Mouse (Mus musculus): Measurements from ENCODE around the gene Zfp941. TPM values are rescaled to one million over a fixed set of nuclear protein-coding genes. Genes with fewer than 3 reads are reported as not detected.

Zfp941 gene
- polyA plus RNA-seq, 1 experiment from 2014 or later = 0.24 TPM

- Histone ChIP-seq H3K4me2 (no peak within 1 kb of the TSS), H3K9ac (no peak within 1 kb of the TSS), H3K9me3 (replicated peaks) (no peaks in the 10 kb centered on the region), H3K27ac (no peak within 1 kb of the TSS), H3K36me3 (no peaks in the 10 kb centered on the region), H3K4me1 (replicated peaks) (no peaks in the 10 kb centered on the region), H3K27me3 (no peaks in the 10 kb centered on the region), H3K4me3 (replicated peaks) (no peak within 1 kb of the TSS)
- no peak for ATAC-seq (ENCODE audit: low read depth)
- DNase-seq = no peak
- WGBS (ENCODE audit: insufficient replicate concordance) = 69% methylated on average over 7 of the region's 7 CpGs
Measured at GRCm38 (mm10) chr7:140763447-140764020, 58.4 kb downstream of the Zfp941 start, which contains the start of gene Cyp2e1. Cyp2e1 (plus strand) TSS chr7:140763739.

- H3K9ac ChIP-seq = no peak overlapping the region
- H3K4me1 ChIP-seq (replicated peaks) = no peaks in the 10 kb centered on the region; the same call in 1 of the 2 replicates
- H3K4me3 ChIP-seq (replicated peaks) = no peak overlapping the region
- H3K9me3 ChIP-seq (replicated peaks) = no peaks in the 10 kb centered on the region
- no peak overlapping the region for H3K4me2 ChIP-seq
- H3K27me3 ChIP-seq = no peaks in the 10 kb centered on the region
- no peaks in the 10 kb centered on the region for H3K36me3 ChIP-seq
- no peak for ATAC-seq (ENCODE audit: low read depth)
- no peak overlapping the region for H3K27ac ChIP-seq
- no peak for DNase-seq
Measured at GRCm38 (mm10) chr7:140760647-140761046, 61.3 kb downstream of the Zfp941 start.

Other genes starting within 250 kb of the Zfp941 start
- gene Olfr46, start 220.9 kb downstream of the Zfp941 start, polyA plus RNA-seq (2015; fragmentation: Nextera tagmentation; extraction: Ambion mirVana) = not detected in 2 replicates
- not detected in 2 replicates for gene Olfr61, start 193.2 kb downstream of the Zfp941 start, polyA plus RNA-seq (2015; fragmentation: Nextera tagmentation; extraction: Ambion mirVana)
- not detected in 2 replicates for gene Olfr53, start 175.7 kb downstream of the Zfp941 start, polyA plus RNA-seq (2015; fragmentation: Nextera tagmentation; extraction: Ambion mirVana)
- not detected in 2 replicates for gene Olfr539, start 162.2 kb downstream of the Zfp941 start, polyA plus RNA-seq (2015; fragmentation: Nextera tagmentation; extraction: Ambion mirVana)
- gene Olfr45, start 140.2 kb downstream of the Zfp941 start, polyA plus RNA-seq (2015; fragmentation: Nextera tagmentation; extraction: Ambion mirVana) = not detected in 2 replicates
- not detected in 2 replicates for gene Olfr541, start 124.9 kb downstream of the Zfp941 start, polyA plus RNA-seq (2015; fragmentation: Nextera tagmentation; extraction: Ambion mirVana)
- gene Cyp2e1, start 58.4 kb downstream of the Zfp941 start, polyA plus RNA-seq (2015; fragmentation: Nextera tagmentation; extraction: Ambion mirVana) = 0.10 TPM in 1 of 2 replicates, not detected in the other
- 0.17 and 0.20 TPM in 2 replicates for gene Syce1, start 34.3 kb downstream of the Zfp941 start, polyA plus RNA-seq (2015; fragmentation: Nextera tagmentation; extraction: Ambion mirVana)
- gene Urah, start 12.8 kb upstream of the Zfp941 start, polyA plus RNA-seq (2015; fragmentation: Nextera tagmentation; extraction: Ambion mirVana) = 9.7 and 10.9 TPM in 2 replicates
- not detected in 2 replicates for gene Scgb1c1, start 23.4 kb upstream of the Zfp941 start, polyA plus RNA-seq (2015; fragmentation: Nextera tagmentation; extraction: Ambion mirVana)
- not detected in 2 replicates for gene Odf3, start 25.6 kb upstream of the Zfp941 start, polyA plus RNA-seq (2015; fragmentation: Nextera tagmentation; extraction: Ambion mirVana)
- not detected in 2 replicates for gene Gm45785, start 34.2 kb upstream of the Zfp941 start, polyA plus RNA-seq (2015; fragmentation: Nextera tagmentation; extraction: Ambion mirVana)
- gene Ric8a, start 34.8 kb upstream of the Zfp941 start, polyA plus RNA-seq (2015; fragmentation: Nextera tagmentation; extraction: Ambion mirVana) = 25.0 and 25.1 TPM in 2 replicates
- 17.1 and 20.1 TPM in 2 replicates for gene Bet1l, start 35.4 kb upstream of the Zfp941 start, polyA plus RNA-seq (2015; fragmentation: Nextera tagmentation; extraction: Ambion mirVana)
- gene Psmd13, start 59.8 kb upstream of the Zfp941 start, polyA plus RNA-seq (2015; fragmentation: Nextera tagmentation; extraction: Ambion mirVana) = 187 and 202 TPM in 2 replicates
- 16.6 and 16.8 TPM in 2 replicates for gene Sirt3, start 60.1 kb upstream of the Zfp941 start, polyA plus RNA-seq (2015; fragmentation: Nextera tagmentation; extraction: Ambion mirVana)
- gene Cox8b, start 78.3 kb upstream of the Zfp941 start, polyA plus RNA-seq (2015; fragmentation: Nextera tagmentation; extraction: Ambion mirVana) = 0.33 and 1.3 TPM in 2 replicates
- gene Nlrp6, start 98.7 kb upstream of the Zfp941 start, polyA plus RNA-seq (2015; fragmentation: Nextera tagmentation; extraction: Ambion mirVana) = 1.6 and 2.4 TPM in 2 replicates
- gene Pgghg, start 119.2 kb upstream of the Zfp941 start, polyA plus RNA-seq (2015; fragmentation: Nextera tagmentation; extraction: Ambion mirVana) = 5.0 and 5.9 TPM in 2 replicates
- 0.35 and 0.61 TPM in 2 replicates for gene Ifitm5, start 128.1 kb upstream of the Zfp941 start, polyA plus RNA-seq (2015; fragmentation: Nextera tagmentation; extraction: Ambion mirVana)
- not detected in 2 replicates for gene Gm45717, start 133.8 kb upstream of the Zfp941 start, polyA plus RNA-seq (2015; fragmentation: Nextera tagmentation; extraction: Ambion mirVana)
- 309 and 331 TPM in 2 replicates for gene Ifitm2, start 133.8 kb upstream of the Zfp941 start, polyA plus RNA-seq (2015; fragmentation: Nextera tagmentation; extraction: Ambion mirVana)
- 22.3 and 24.0 TPM in 2 replicates for gene Ifitm1, start 145.0 kb upstream of the Zfp941 start, polyA plus RNA-seq (2015; fragmentation: Nextera tagmentation; extraction: Ambion mirVana)
- gene Ifitm3, start 188.6 kb upstream of the Zfp941 start, polyA plus RNA-seq (2015; fragmentation: Nextera tagmentation; extraction: Ambion mirVana) = 53.9 and 61.7 TPM in 2 replicates
- gene Ifitm6, start 195.7 kb upstream of the Zfp941 start, polyA plus RNA-seq (2015; fragmentation: Nextera tagmentation; extraction: Ambion mirVana) = 2.7 and 2.9 TPM in 2 replicates
- gene Gm17387, start 207.0 kb upstream of the Zfp941 start, polyA plus RNA-seq (2015; fragmentation: Nextera tagmentation; extraction: Ambion mirVana) = not detected in 2 replicates
- 0.75 and 0.81 TPM in 2 replicates for gene B4galnt4, start 238.9 kb upstream of the Zfp941 start, polyA plus RNA-seq (2015; fragmentation: Nextera tagmentation; extraction: Ambion mirVana)